Mouse (Mus musculus) midbrain, embryonic 12.5 days (tissue): ENCODE data around the gene Ap2m1. TPM values are rescaled to one million over a fixed set of nuclear protein-coding genes. Genes with fewer than 3 reads are reported as not detected.

Experiments
- ATAC-seq: fragments of 200-750 bp; cut with Nextera tagmentation; 2 replicates; pipeline ENCODE4 v1.8.0; 2017; ENCODE audit warnings: low read depth, moderate TSS enrichment, moderate library complexity; ENCODE audit not compliant: low FRiP score
- H3K27ac ChIP-seq: fragments of 300-500 bp; sonication (generic); replicated peaks from 2 replicates; pipeline ENCODE4 v1.5.1; 2016; ENCODE audit warnings: mild to moderate bottlenecking
- H3K27me3 ChIP-seq: fragments of 300-500 bp; sonication (generic); 2 replicates; pipeline ENCODE4 v1.6.1; 2016; ENCODE audit warnings: mild to moderate bottlenecking
- H3K36me3 ChIP-seq: fragments of 300-500 bp; sonication (generic); 2 replicates; pipeline ENCODE4 v1.6.1; 2016
- H3K4me1 ChIP-seq: fragments of 300-500 bp; sonication (generic); 2 replicates; pipeline ENCODE4 v1.6.1; 2016
- H3K4me2 ChIP-seq: fragments of 300-500 bp; sonication (generic); replicated peaks from 2 replicates; pipeline ENCODE4 v1.6.1; 2016; ENCODE audit warnings: mild to moderate bottlenecking, moderate library complexity
- H3K4me3 ChIP-seq: fragments of 300-500 bp; sonication (generic); 2 replicates; pipeline ENCODE4 v1.5.1; 2016; ENCODE audit warnings: mild to moderate bottlenecking
- H3K9ac ChIP-seq: fragments of 300-500 bp; sonication (generic); replicated peaks from 2 replicates; pipeline ENCODE4 v1.6.1; 2016; ENCODE audit warnings: mild to moderate bottlenecking, moderate library complexity
- H3K9me3 ChIP-seq: fragments of 300-500 bp; sonication (generic); 2 replicates; pipeline ENCODE4 v1.6.1; 2016; ENCODE audit warnings: mild to moderate bottlenecking
- WGBS: fragments of 180-500 bp; shearing (Covaris S2); methylation state at CpG from one replicate; pipeline ENCODE4 v1.1.7; 2016; 5-methylcytosine and 5-hydroxymethylcytosine counted together
- polyA plus RNA-seq: library from polyadenylated mRNA; unstranded; fragments of >200 nt; fragmentation: Nextera tagmentation; extraction: Ambion mirVana; gene quantifications from 2 replicates; pipeline ENCODE4 v1.2.1, GENCODE M21; 2016

The Ap2m1 gene
- polyA plus RNA-seq, 1 experiment from 2014 or later = 914 TPM

DNA sequence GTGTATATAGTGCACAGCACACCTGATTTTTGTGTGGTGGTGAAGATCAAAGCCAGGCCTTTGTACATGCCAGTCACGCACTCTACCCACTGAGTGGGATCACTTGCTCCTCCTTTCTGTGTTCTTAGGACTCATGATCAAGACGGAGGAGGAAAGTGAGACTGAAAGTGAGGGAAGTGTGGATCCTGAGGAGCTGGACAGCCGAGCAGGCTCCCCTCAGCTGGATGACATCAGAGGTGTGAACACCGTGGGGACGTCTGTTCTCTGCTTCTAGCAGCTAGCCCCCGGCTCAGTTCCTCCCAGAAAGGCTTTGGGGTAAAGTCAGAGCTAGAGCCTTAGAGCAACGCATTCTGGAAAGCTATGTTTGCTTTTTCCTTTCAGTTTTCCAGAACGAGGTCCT, 29.3 kb upstream of the Ap2m1 start:
- Histone ChIP-seq H3K4me1 (no peaks in the 10 kb centered on the region), H3K27ac (no peak overlapping the region), H3K4me3 (no peak overlapping the region), H3K27me3 (no peaks in the 10 kb centered on the region), H3K9ac (no peak overlapping the region), H3K9me3 (no peaks in the 10 kb centered on the region), H3K4me2 (no peak overlapping the region), H3K36me3 (peaks cover 97% of the 10 kb centered on the region)
- 86% methylated on average over 8 of the region's 8 CpGs for WGBS
- no peak for ATAC-seq

DNA sequence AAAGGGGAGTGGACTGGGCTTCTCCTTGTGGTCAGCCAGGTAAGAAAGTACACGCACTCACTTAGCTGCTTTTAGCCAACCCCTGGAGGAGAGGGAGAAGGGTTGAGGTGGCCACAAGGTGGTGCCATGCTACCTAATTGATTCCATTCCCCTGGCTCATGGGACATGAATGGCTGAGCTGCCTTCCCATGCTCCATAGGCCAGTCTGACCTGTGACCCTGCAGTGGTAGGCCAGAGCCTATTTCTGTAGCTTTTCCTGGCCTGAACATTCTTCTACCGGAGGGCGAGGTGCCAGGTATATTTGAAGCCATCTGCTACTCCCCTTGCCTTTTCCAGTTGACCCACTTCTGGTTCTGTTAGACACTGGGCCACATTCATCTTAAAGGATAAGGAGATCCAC, 25.9 kb upstream of the Ap2m1 start:
- WGBS = 91% methylated on average over 3 of the region's 3 CpGs
- no peaks in the 10 kb centered on the region for H3K27me3 ChIP-seq
- H3K9me3 ChIP-seq = no peaks in the 10 kb centered on the region
- H3K4me3 ChIP-seq = no peak overlapping the region
- H3K27ac ChIP-seq = no peak overlapping the region
- no peak overlapping the region for H3K9ac ChIP-seq
- ATAC-seq = no peak
- peaks cover 69% of the 10 kb centered on the region for H3K36me3 ChIP-seq
- H3K4me1 ChIP-seq = no peaks in the 10 kb centered on the region
- H3K4me2 ChIP-seq = no peak overlapping the region

DNA sequence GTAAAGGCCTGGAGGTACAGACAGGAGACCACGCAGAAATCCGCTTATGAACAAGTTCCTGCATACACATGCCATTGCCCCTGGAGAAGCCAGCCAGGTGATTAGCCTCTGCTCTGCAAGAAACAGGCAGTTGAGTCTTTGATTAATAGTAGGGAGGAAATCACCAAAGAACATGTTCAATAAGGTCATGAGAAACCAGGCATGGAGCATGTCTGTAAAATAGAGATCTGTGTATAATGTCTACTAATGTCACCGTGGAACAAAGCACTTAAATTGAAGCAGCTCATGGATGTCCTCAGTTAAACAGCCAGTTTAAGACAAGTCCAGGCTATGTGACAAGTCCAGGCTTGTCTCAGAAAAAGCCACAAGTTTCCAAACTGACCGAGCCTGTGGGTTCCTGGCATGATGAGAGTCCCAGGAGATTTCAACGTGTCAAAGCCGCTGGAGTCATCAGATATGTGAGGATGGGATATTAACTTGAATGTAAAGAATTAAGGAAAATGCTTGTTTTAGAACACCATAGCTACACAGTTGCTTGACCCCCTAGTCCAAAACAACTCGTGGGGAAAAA, 23.9 kb upstream of the Ap2m1 start:
- H3K9me3 ChIP-seq = no peaks in the 10 kb centered on the region
- H3K4me3 ChIP-seq = no peak overlapping the region
- H3K9ac ChIP-seq = no peak overlapping the region
- H3K36me3 ChIP-seq = peaks cover 49% of the 10 kb centered on the region
- no peak overlapping the region for H3K4me2 ChIP-seq
- no peak overlapping the region for H3K27ac ChIP-seq
- no peak for ATAC-seq
- WGBS = 92% methylated on average over 7 of the region's 7 CpGs
- no peaks in the 10 kb centered on the region for H3K27me3 ChIP-seq
- H3K4me1 ChIP-seq = peaks cover 4% of the 10 kb centered on the region; the same call in 1 of the 2 replicates

DNA sequence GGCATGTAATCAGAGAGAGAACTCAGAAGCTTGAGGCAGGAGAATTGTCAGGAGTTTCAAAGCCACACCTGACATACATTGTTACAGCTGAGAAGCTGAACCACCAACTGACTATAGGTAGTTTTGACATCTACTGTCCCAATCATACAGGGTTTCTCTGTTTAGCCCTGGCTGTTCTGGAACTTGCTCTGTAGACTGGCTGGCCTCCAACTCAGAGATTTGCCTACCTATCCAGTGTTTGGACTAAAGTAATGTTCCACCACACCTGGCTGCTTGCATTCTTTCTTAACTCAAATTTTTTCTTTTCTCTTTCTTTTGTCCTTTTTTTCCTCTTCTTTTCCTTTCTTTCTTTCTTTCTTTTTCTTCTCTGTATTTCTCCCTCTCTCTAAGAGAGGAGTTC, 19.2 kb upstream of the Ap2m1 start:
- H3K9ac ChIP-seq = peak overlapping the region; percentile 92; the same call in 1 of the 2 replicates
- peak overlapping the region; percentile 69 for H3K4me2 ChIP-seq
- H3K36me3 ChIP-seq = peaks cover 24% of the 10 kb centered on the region
- no peaks in the 10 kb centered on the region for H3K27me3 ChIP-seq
- peak overlapping the region; percentile 95; the same call in 1 of the 2 replicates for H3K27ac ChIP-seq
- H3K4me3 ChIP-seq = peak overlapping the region; percentile 79
- no peaks in the 10 kb centered on the region for H3K9me3 ChIP-seq
- H3K4me1 ChIP-seq = peaks cover 31% of the 10 kb centered on the region
- no peak for ATAC-seq

DNA sequence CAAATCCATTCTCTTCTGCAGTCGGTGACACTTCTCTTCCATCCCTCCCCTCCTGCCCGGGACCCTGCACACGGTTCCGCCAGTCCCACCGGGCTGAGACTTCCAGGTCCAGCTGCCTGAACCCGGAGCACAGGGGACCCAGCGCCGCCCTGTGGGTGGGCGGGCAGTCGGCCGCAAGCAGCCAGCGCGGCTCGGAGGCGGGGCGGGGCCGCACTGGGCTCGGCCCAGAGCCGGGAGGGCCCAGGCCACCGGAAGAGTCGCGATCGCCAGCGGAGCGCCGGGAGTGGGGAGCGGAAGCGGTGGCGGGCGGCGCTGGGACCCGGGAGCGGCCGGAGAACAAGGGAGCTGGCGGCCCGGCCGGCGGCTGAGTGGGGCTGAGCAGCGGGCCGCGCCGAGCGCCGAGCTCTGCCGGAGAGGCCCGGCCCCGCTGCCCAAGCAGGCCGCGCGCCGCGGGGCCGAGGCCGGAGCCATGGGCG, 18.5 kb upstream of the Ap2m1 start, which contains the start of gene Dvl3:
Gene Dvl3, plus strand, starts transcription at position 257 of the 476 bp plus-strand sequence.
- Histone ChIP-seq H3K27me3 (no peaks in the 10 kb centered on the region), H3K9me3 (no peaks in the 10 kb centered on the region), H3K36me3 (peaks cover 24% of the 10 kb centered on the region), H3K4me1 (peaks cover 31% of the 10 kb centered on the region), H3K9ac (peak within 1 kb of the TSS; percentile 92), H3K27ac (peak within 1 kb of the TSS; percentile 95), H3K4me3 (peak within 1 kb of the TSS; percentile 79), H3K4me2 (peak within 1 kb of the TSS; percentile 69)
- WGBS = 0% methylated on average over 34 of the region's 55 CpGs
- peak; percentile 94 for ATAC-seq

DNA sequence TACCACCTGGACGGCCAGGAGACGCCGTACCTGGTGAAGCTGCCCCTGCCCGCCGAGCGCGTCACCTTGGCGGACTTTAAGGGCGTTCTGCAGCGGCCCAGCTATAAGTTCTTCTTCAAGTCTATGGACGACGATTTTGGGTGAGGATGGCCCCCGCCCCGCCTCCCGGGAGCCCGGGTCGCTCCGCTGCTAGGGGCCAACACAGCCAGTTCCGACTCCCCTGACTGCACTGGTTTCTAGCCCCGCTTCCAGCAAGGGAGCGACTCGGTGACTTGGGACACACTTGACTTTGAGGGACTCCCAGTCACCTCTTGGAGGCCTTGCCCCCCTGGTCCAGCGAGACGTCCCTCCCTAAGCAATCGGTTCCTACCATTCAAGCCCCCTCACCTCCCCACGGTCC, 18.1 kb upstream of the Ap2m1 start:
- Histone ChIP-seq H3K4me2 (peak overlapping the region; percentile 69), H3K4me3 (peak overlapping the region; percentile 79), H3K36me3 (peaks cover 29% of the 10 kb centered on the region), H3K27ac (peak overlapping the region; percentile 95), H3K4me1 (peaks cover 31% of the 10 kb centered on the region), H3K9ac (peak overlapping the region; percentile 92), H3K27me3 (no peaks in the 10 kb centered on the region), H3K9me3 (no peaks in the 10 kb centered on the region)
- ATAC-seq = peak; percentile 42; the same call in 1 of the 2 replicates
- under 1% methylated on average over 25 of the region's 26 CpGs for WGBS

DNA sequence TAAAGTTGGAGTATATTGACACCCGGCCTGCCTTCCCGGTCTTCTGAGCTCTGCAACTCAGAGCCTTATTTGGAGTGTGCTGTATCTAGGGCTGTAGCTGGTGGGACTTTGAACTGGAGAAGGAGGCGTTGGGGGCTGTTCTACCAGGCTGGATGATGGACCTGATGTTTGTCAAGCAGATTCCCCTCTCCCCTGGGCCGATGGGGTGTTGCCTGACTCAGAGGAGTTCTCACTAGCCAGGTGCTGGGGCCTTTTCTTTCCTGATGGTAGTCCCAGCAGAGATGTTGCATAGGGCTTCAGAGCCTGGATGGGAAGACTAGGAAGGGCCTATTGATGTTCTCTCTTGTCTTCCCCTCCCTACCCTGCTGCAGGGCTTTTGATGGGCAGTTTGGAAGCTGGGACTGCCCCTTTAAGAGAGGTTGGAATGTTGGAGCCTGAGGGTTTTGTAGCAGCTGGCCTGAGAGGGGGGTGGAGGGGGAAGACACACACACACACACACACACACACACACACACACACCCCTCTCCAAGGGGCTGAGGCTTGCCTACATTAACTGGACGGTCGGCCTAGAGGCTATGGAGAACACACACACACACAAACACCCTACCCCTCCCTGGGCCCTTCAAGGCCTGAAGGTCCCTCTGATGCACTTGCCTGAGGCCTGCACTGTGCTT, 17.4 kb upstream of the Ap2m1 start:
- Histone ChIP-seq H3K36me3 (peaks cover 30% of the 10 kb centered on the region), H3K27me3 (no peaks in the 10 kb centered on the region), H3K27ac (peak overlapping the region; percentile 95), H3K9ac (peak overlapping the region; percentile 92), H3K4me1 (peaks cover 31% of the 10 kb centered on the region), H3K9me3 (no peaks in the 10 kb centered on the region), H3K4me3 (peak overlapping the region; percentile 79), H3K4me2 (peak overlapping the region; percentile 69)
- 3% methylated on average over 6 of the region's 6 CpGs for WGBS
- ATAC-seq = peak; percentile 77

DNA sequence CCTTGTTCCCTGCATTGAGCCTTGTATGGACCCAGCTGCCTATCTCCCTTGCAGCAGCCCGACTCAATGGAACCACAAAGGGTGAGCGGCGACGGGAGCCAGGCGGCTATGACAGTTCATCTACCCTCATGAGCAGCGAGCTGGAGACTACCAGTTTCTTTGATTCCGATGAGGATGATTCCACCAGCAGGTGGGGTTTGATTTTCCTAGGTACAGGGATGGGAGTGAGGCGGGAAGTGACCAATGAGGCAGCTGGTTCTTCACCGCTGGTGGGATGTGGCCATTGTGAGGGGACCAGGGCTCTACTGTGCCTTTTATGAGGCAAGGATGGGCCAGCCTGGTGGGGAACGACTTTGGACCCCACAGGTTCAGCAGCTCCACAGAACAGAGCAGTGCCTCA, 11.4 kb upstream of the Ap2m1 start:
- Histone ChIP-seq H3K27me3 (no peaks in the 10 kb centered on the region), H3K4me3 (no peak overlapping the region), H3K4me1 (peaks cover 16% of the 10 kb centered on the region), H3K4me2 (no peak overlapping the region), H3K9ac (no peak overlapping the region), H3K27ac (no peak overlapping the region), H3K36me3 (peaks cover 89% of the 10 kb centered on the region), H3K9me3 (no peaks in the 10 kb centered on the region)
- ATAC-seq = no peak
- WGBS = 83% methylated on average over 10 of the region's 10 CpGs

DNA sequence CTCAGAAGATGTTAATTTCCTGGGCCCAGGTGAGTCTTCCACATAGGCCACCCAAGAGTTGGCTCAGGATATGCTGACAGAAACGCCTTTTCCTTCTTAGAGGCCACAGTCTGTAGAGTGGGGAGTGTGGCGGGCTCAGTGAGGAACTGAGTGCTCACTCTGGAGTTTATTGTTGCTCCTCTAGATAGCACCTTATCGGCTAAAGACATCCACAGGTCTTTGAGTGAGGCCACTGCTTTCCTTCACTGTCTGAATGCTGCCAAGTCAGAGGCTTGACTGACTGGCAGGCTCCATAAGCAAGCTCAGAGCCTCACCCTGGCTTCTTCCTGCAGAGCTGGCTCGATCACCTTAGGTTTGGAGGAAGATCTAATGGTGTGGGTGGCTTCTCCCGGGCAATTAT, 6.5 kb upstream of the Ap2m1 start:
- 91% methylated on average over 5 of the region's 5 CpGs for WGBS
- H3K4me2 ChIP-seq = no peak overlapping the region
- no peak overlapping the region for H3K27ac ChIP-seq
- H3K4me1 ChIP-seq = peaks cover 5% of the 10 kb centered on the region; the same call in 1 of the 2 replicates
- no peaks in the 10 kb centered on the region for H3K9me3 ChIP-seq
- H3K4me3 ChIP-seq = no peak overlapping the region
- no peak for ATAC-seq
- peaks cover 97% of the 10 kb centered on the region for H3K36me3 ChIP-seq
- H3K27me3 ChIP-seq = no peaks in the 10 kb centered on the region
- H3K9ac ChIP-seq = no peak overlapping the region

DNA sequence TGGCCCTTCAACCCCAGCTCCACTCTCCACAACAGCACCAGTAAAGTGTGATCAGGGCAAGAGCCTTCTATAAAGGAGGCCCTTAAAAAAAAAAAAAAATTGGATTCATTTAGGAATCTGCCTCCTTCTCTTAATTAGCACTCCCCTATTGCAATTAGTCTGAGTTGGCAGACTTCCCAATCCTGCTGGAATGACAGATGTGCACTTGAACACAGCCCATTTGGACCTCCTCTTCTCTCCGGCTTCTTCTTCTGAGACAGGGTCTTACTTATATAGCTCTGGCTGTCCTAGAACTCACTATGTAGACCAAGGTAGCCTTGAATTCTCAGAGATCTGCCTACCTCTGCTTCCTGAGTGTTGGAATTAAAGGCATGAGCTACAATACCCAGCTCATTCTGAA, 5.9 kb upstream of the Ap2m1 start:
- H3K27ac ChIP-seq = no peak overlapping the region
- no peak overlapping the region for H3K4me3 ChIP-seq
- H3K9me3 ChIP-seq = no peaks in the 10 kb centered on the region
- peaks cover 5% of the 10 kb centered on the region; the same call in 1 of the 2 replicates for H3K4me1 ChIP-seq
- no peaks in the 10 kb centered on the region for H3K27me3 ChIP-seq
- 90% methylated on average over 1 of the region's 1 CpGs for WGBS
- no peak for ATAC-seq
- H3K4me2 ChIP-seq = no peak overlapping the region
- H3K9ac ChIP-seq = no peak overlapping the region
- peaks cover 91% of the 10 kb centered on the region for H3K36me3 ChIP-seq

DNA sequence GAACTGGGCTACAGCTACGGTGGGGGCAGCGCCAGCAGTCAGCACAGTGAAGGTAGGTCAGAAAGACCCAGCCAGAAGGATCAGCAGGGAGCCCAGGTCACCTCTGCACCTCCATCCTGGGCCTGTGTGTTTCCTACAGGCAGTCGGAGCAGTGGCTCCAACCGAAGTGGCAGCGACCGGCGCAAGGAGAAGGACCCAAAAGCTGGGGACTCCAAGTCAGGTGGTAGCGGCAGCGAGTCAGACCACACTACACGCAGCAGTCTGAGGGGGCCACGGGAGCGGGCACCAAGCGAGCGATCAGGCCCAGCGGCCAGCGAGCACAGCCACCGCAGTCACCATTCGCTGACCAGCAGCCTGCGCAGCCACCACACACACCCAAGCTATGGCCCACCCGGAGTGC, 4.3 kb upstream of the Ap2m1 start:
- WGBS = 95% methylated on average over 20 of the region's 20 CpGs

DNA sequence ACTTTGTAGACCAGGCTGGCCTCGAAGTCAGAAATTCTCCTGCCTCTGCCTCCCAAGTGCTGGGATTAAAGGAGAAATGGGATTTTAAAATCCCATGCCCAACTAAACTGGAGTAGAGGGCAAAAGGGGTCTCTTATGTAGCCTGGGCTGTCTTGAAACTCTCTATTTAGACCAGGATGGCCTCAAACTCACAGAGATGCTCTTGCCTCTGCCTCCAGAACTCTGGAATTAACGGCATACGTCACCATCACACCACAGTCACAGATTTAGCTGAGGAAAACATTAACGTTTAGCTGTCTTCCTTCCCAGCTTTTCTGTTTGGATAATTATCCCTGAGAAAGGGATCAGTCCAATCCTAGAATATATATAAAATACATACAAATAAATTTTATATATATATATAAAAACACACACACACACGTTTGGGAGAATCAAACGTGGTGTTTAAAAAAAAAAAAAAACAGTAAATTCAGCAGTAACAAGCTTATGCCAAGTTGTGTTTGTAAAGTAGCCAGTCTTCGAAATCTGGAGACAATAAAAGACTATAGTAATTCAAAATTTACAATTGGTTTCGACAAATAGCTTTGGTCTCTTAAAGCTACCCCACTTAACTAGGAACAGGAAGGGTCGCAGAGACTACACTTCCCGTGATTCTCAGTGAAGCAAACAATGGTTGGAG, 522 bp upstream of the Ap2m1 start:
- Histone ChIP-seq H3K36me3 (peaks cover 59% of the 10 kb centered on the region), H3K4me2 (no peak overlapping the region), H3K4me3 (peak overlapping the region; percentile 92; the same call in 1 of the 2 replicates)

More for the DNA sequence above, 4.3 kb upstream of the Ap2m1 start:
- H3K36me3 ChIP-seq = peaks cover 77% of the 10 kb centered on the region
- ATAC-seq = no peak
- H3K4me3 ChIP-seq = no peak overlapping the region
- peaks cover 5% of the 10 kb centered on the region; the same call in 1 of the 2 replicates for H3K4me1 ChIP-seq
- no peak overlapping the region for H3K4me2 ChIP-seq
- H3K27ac ChIP-seq = no peak overlapping the region
- no peak overlapping the region for H3K9ac ChIP-seq
- no peaks in the 10 kb centered on the region for H3K27me3 ChIP-seq
- no peaks in the 10 kb centered on the region for H3K9me3 ChIP-seq

More for the DNA sequence above, 522 bp upstream of the Ap2m1 start:
- Histone ChIP-seq H3K4me1 (peaks cover 25% of the 10 kb centered on the region), H3K27me3 (no peaks in the 10 kb centered on the region), H3K9me3 (no peaks in the 10 kb centered on the region), H3K9ac (no peak overlapping the region), H3K27ac (no peak overlapping the region)
- WGBS = 50% methylated on average over 10 of the region's 10 CpGs
- ATAC-seq = no peak
